Mouse (Mus musculus) thymus, postnatal 25 days (tissue): ENCODE results near the gene Hoxc6.

ENCODE experiments used
- DNase-seq: peaks from one replicate; pipeline ENCODE4 v3.0.0; 2022

The Hoxc6 gene

DNA sequence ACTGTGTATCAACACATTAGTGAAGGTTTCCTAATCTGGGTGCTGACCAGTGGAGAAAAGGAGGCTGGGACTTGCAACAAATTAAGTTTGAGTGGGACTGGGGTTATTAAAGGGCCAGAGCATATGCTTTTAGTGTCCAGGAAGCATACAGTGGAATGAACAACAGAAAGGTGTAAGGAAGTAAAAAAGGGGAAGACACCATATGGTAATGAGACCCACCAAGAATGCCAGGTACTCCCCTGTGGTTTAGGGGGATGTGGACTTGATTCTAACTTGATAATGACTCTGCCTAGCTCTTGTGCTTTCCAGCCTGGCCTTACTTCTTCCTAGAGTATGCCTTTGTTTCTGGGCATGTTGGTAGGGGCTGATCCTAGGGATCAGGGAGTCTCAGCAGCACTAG, 55.2 kb downstream of the Hoxc6 start:
- no peak for DNase-seq

GRCm38 (mm10) chr15:103056396-103056795, 58.3 kb downstream of the Hoxc6 start:
- DNase-seq, result no peak

GRCm38 (mm10) chr15:103058715-103059114, 60.7 kb downstream of the Hoxc6 start:
- no peak for DNase-seq

DNA sequence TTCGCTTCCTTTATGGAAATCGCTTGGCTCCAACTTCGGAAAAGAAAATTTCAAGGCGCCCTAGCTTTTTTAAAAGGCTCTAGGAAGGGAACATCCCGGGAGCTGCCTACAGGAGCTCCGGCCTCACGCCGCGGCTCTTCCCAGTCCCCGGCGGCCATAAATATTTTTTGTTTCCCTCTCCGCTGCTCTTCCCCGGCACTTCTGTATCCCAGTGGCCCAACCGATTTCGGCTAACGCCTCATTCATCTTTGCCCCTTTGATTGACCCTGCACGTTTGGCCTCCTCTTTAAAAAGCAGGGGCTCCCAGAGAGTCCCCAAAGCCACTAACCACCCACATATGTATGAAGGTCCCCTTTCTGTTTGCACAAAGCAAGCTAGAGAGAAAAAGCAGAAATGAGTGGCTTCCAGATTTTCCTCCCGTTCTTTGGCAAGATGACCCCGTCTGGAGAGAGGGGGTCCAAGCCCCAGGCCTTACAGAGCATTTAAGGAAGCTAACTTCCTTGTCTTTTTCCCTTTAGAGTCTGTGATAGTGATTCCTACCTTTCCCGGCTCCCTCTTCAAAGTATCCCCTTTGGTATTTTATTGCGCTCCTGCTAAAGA, 61.4 kb downstream of the Hoxc6 start:
- no peak for DNase-seq

DNA sequence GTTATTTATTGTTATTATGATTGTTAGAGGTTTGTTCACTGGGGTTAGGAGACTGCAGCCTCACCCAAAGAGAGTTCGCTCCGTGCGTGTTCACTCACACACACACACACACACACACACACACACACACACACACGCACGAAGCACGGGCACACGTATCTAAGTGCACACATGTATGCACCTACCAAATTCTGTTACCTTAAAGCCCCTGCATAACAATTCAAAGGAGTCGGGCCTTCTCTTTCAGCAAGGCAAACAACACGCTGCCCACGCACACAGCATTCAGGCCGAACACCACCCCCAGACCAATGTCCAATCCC, 61.9 kb downstream of the Hoxc6 start:
- no peak for DNase-seq

- no peak for DNase-seq
These were observed 62.5 kb downstream of the Hoxc6 start for GRCm38 (mm10) chr15:103060341-103061130.

- no peak for DNase-seq
These were observed 63.2 kb downstream of the Hoxc6 start for GRCm38 (mm10) chr15:103061131-103061825.
